Mouse (Mus musculus) liver, embryonic 13.5 days (tissue): ENCODE data around the gene Gpx8. TPM values are rescaled to one million over a fixed set of nuclear protein-coding genes. Genes with fewer than 3 reads are reported as not detected.
"Not testable (repeated sequence)": the region's sequence is repeated elsewhere in the genome, so short reads cannot be mapped to it uniquely, and the experiment has no call there.

Experiments
- ATAC-seq: fragments of 200-750 bp; cut with Nextera tagmentation; 2 replicates; pipeline ENCODE4 v1.8.0; 2017; ENCODE audit warnings: low read depth, mild to moderate bottlenecking, moderate number of reproducible peaks, moderate library complexity
- DNase-seq: peaks from one replicate; pipeline ENCODE4 v3.0.0; 2022
- H3K27ac ChIP-seq: fragments of 300-500 bp; sonication (generic); 2 replicates; pipeline ENCODE4 v1.5.1; 2015; ENCODE audit warnings: moderate library complexity, mild to moderate bottlenecking, inconsistent platforms
- H3K27me3 ChIP-seq: fragments of 300-500 bp; sonication (generic); 2 replicates; pipeline ENCODE4 v1.6.1; 2015; ENCODE audit warnings: mild to moderate bottlenecking, inconsistent platforms
- H3K36me3 ChIP-seq: fragments of 300-500 bp; sonication (generic); 2 replicates; pipeline ENCODE4 v1.6.1; 2015; ENCODE audit warnings: mild to moderate bottlenecking, inconsistent platforms
- H3K4me1 ChIP-seq: fragments of 300-500 bp; sonication (generic); replicated peaks from 2 replicates; pipeline ENCODE4 v1.6.1; 2015; ENCODE audit warnings: inconsistent platforms
- H3K4me2 ChIP-seq: fragments of 300-500 bp; sonication (generic); 2 replicates; pipeline ENCODE4 v1.6.1; 2015; ENCODE audit warnings: inconsistent platforms, mild to moderate bottlenecking, moderate library complexity
- H3K4me3 ChIP-seq: fragments of 300-500 bp; sonication (generic); replicated peaks from 2 replicates; pipeline ENCODE4 v1.5.1; 2015; ENCODE audit warnings: mild to moderate bottlenecking, inconsistent platforms
- H3K9ac ChIP-seq: fragments of 300-500 bp; sonication (generic); 2 replicates; pipeline ENCODE4 v1.6.1; 2015; ENCODE audit warnings: mild to moderate bottlenecking, inconsistent platforms
- H3K9me3 ChIP-seq: fragments of 300-500 bp; sonication (generic); replicated peaks from 2 replicates; pipeline ENCODE4 v1.6.1; 2016; ENCODE audit warnings: inconsistent platforms
- WGBS: fragments of 180-500 bp; shearing (Covaris S2); methylation state at CpG from one replicate; pipeline ENCODE4 v1.1.7; 2015; ENCODE audit not compliant: insufficient replicate concordance; 5-methylcytosine and 5-hydroxymethylcytosine counted together
- polyA plus RNA-seq: library from polyadenylated mRNA; unstranded; fragments of >200 nt; fragmentation: Nextera tagmentation; extraction: Ambion mirVana; gene quantifications from 2 replicates; pipeline ENCODE4 v1.2.1, GENCODE M21; 2015

Gene Gpx8
- polyA plus RNA-seq, 1 experiment from 2014 or later: 10.0 TPM

DNA sequence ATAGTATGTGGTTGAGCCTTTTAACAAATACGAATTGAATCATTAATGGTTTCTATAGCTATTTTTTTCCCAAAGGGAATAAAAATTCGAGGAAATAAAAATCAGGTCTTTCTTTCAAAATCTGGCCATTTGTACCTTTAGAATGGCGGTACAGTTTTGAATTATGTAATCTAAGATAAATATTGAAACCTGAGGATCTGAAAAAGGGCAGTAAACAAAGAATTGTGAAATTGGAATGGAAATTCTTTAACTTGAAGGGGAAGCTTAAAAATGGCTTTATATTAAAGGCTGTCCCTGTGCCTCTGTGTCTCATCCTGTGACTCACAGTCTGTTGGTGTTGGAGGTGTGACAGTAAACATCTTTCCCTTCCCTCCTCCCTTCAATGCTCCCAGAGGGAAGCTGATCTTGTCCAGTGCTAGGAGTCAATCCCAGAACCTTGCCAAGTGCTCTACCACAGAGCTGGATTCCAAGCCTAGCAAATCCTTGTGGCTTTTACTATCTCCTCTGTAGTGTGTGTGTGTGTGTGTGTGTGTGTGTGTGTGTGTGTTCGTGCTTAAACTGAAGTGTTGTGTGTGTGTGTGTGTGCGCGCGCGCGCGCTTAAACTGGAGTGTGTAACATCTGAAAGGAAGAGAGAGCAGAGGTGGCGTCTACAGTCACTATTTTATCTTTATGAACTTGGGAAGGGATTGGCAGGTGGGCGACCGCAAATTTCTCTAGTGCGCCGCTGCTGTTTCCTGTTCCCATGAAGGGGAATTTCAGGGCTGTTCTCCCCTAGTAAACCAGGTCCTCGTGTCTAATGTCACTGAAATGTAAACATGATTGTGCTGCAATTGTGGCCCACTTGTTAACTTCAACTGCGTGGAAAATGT lies 22.7 kb downstream of the Gpx8 start:
- DNase-seq (no peak), ATAC-seq (no peak)
- H3K27me3 ChIP-seq: peaks cover 20% of the 10 kb centered on the region
- H3K4me3 ChIP-seq: no peak overlapping the region
- H3K4me2 ChIP-seq: no peak overlapping the region
- H3K4me1 ChIP-seq: 0 out of 2 replicates have a peak, but pooled peaks cover 3% of the 10 kb centered on the region
- no peak overlapping the region for H3K27ac ChIP-seq
- no peaks in the 10 kb centered on the region for H3K36me3 ChIP-seq
- H3K9ac ChIP-seq: no peak overlapping the region
- 57% methylated on average over 17 of the region's 17 CpGs for WGBS
- no peaks in the 10 kb centered on the region for H3K9me3 ChIP-seq

DNA sequence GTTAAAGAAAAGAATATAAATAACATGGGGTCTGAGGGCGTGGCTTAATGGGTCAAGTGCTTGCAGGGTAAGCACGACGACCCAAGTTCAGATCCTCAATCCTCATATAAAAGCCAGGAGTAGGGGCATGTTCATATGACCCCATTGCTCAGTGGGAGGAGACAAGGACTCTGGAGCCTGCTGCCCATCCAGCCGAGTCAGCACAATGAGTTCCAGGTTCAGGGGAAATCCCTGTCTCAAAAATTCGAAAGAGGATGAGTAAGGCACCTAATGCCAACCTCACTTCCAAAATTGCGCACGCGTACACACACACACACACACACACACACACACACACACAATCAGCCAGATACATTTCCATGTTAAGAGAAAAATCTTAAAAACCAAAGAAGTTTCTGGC lies 23.7 kb downstream of the Gpx8 start:
- DNase-seq (no peak), ATAC-seq (no peak)
- 0 out of 2 replicates have a peak, but pooled peaks cover 3% of the 10 kb centered on the region for H3K4me1 ChIP-seq
- WGBS: 65% methylated on average over 8 of the region's 8 CpGs
- H3K4me3 ChIP-seq: no peak overlapping the region
- H3K36me3 ChIP-seq: no peaks in the 10 kb centered on the region
- H3K4me2 ChIP-seq: no peak overlapping the region
- H3K27ac ChIP-seq: no peak overlapping the region
- H3K9me3 ChIP-seq: no peaks in the 10 kb centered on the region
- no peak overlapping the region for H3K9ac ChIP-seq
- H3K27me3 ChIP-seq: peaks cover 12% of the 10 kb centered on the region; the same call in 1 of the 2 replicates

DNA sequence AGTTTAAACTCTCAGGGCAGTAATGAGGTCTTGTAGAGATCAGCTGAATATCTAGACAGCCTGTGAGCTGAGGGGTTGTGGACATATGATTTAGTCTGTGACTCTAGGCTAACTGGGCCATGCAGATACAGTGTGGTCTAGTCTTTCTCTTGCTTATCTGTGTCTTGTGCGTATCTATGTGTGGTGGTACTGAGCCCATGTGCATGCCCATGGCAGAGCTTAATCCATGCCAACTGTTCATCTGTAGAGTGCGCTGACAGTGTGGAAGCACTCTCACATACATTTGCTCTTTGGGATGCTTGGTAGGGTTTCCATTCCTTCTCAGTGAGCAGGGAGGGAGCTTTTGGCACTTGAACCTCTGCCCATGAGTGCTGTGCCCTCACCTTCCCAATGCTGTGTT lies 24.7 kb downstream of the Gpx8 start:
- peaks cover 12% of the 10 kb centered on the region; the same call in 1 of the 2 replicates for H3K27me3 ChIP-seq
- WGBS: 65% methylated on average over 2 of the region's 2 CpGs

DNA sequence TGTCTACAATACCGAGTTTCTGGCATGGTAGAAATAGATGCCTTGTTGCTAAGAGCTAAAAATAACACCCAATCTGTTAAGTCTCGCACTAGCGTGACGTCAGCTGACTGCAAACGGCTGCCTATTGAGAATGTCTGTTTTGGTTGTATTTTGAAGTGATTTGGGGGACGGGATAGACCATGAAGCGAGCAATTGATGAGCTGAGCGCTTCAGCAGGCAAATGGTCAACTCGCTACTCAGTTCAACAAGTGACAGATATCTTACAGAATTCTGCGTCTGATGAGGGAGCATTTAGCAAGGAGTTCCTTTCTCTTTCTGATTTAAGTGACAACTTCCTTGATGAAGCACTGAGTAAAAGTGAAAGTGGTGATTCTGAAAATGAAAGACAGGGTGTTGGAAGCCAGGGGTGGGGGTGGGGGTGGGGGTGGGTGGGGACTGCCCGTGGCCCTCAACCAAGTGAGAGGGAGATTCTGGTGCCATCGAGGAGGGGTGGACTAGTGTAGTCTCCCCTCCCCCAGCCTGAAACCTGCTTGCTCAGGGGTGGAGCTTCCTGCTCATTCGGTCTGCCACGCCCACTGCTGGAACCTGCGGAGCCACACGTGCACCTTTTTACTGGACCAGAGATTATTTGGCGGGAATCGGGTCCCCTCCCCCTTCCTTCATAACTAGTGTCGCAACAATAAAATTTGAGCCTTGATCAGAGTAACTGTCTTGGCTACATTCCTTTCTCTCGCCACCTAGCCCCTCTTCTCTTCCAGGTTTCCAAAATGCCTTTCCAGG lies 32.8 kb downstream of the Gpx8 start:
- H3K9ac ChIP-seq, H3K27ac ChIP-seq, ATAC-seq: not testable (repeated sequence)

More for the DNA sequence above, 24.7 kb downstream of the Gpx8 start:
- no peak overlapping the region for H3K9ac ChIP-seq
- ATAC-seq (peak; percentile 39; the same call in 1 of the 2 replicates), DNase-seq (no peak)
- no peak overlapping the region for H3K4me3 ChIP-seq
- H3K9me3 ChIP-seq: no peaks in the 10 kb centered on the region
- H3K36me3 ChIP-seq: no peaks in the 10 kb centered on the region
- 0 out of 2 replicates have a peak overlapping the region, but pooled peaks have one; percentile 26 for H3K4me2 ChIP-seq
- H3K27ac ChIP-seq: no peak overlapping the region
- 0 out of 2 replicates have a peak, but pooled peaks cover 3% of the 10 kb centered on the region for H3K4me1 ChIP-seq

DNA sequence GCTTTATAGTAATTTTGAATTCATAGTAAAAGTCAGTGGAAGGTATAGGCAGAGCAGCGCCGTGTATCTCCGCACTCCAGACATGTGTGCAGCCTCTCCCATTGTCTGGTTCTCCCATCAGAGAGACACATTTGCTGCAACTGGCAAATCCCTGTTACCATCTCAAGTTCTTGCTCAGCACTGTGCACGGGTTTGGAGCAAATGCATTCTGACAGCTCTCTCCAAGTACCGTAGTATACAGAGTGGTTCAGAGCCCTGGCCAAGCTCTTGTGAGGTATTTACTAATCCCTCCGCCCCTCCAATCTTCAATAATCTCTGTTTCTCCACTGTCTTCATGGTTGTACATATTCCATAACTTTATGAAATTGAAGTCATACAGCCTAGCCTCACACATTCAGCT lies 33.5 kb downstream of the Gpx8 start:
- WGBS: 67% methylated on average over 6 of the region's 6 CpGs
- Histone ChIP-seq H3K27ac (no peak overlapping the region), H3K4me1 (no peaks in the 10 kb centered on the region), H3K27me3 (0 out of 2 replicates have a peak, but pooled peaks cover 4% of the 10 kb centered on the region), H3K4me3 (peak overlapping the region; percentile 45; the same call in 1 of the 2 replicates), H3K9me3 (no peaks in the 10 kb centered on the region), H3K36me3 (no peaks in the 10 kb centered on the region), H3K4me2 (peak overlapping the region; percentile 60; the same call in 1 of the 2 replicates), H3K9ac (no peak overlapping the region)
- ATAC-seq (no peak), DNase-seq (no peak)

More for the DNA sequence above, 32.8 kb downstream of the Gpx8 start:
- H3K36me3 ChIP-seq, DNase-seq, H3K4me1 ChIP-seq, H3K9me3 ChIP-seq, H3K27me3 ChIP-seq: not testable (repeated sequence)
- WGBS: 27% methylated on average over 19 of the region's 20 CpGs
- peak overlapping the region; percentile 45 for H3K4me3 ChIP-seq
- H3K4me2 ChIP-seq: peak overlapping the region; percentile 60

DNA sequence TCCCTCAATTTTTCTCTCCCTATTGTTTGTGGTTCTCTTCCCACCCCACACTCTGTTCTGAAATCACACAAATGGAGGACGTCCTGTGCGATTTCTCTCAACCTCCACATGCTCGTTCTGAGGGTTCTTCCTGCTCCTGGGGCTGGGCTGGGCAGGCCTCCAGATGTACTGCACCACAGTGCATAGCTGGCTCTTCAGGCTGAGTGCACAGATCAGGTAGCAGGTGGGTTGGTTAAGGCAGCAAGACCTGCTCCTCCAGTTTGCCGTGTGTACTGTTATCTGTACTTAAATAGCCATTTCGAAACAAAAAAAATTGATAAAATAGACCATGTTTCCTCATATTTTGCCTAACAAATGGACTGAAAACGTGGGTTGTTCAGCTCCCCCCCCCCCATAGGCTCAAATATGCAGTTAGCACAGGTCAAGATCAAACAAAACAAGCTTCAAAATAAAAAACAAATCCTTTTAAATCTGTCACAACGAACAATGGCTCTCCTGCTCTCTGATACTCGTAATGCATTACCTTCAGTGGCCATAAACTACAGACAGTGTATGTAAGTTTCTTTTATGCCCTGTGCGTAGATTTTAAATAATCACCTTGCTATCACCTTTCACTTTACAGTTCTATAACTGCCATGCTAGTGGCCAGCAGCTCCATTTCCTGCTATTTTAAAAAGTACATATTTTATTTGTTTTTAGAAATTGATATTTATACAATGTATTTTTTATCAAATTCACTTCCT lies 45.5 kb downstream of the Gpx8 start:
- H3K27ac ChIP-seq: no peak overlapping the region
- H3K36me3 ChIP-seq: no peaks in the 10 kb centered on the region
- WGBS: 47% methylated on average over 9 of the region's 9 CpGs
- H3K9me3 ChIP-seq: no peaks in the 10 kb centered on the region
- ATAC-seq (no peak), DNase-seq (no peak)
- H3K4me1 ChIP-seq: peaks cover 6% of the 10 kb centered on the region; the same call in 1 of the 2 replicates
- no peak overlapping the region for H3K4me2 ChIP-seq
- H3K27me3 ChIP-seq: peaks cover 64% of the 10 kb centered on the region
- no peak overlapping the region for H3K9ac ChIP-seq
- no peak overlapping the region for H3K4me3 ChIP-seq

DNA sequence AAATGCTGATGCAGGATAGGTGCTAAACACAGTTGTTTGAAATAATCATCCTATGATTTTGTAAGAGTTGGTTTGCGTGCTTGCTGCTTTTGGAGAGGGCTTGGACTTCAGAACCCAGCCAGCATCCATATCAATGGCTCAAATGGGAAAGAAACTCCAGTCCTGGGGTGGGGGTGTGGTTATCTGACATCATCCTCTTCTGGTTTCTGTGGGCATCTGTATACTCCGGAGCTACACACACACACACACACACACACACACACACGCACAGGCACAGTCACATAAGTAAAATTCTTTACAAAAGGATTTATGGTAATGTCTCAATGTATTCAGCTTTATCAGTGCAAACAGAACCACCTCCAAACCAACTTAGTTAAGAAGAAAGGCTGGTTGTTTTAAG lies 46.1 kb downstream of the Gpx8 start:
- WGBS: 50% methylated on average over 3 of the region's 3 CpGs
- Histone ChIP-seq H3K27ac (no peak overlapping the region), H3K36me3 (no peaks in the 10 kb centered on the region), H3K9ac (no peak overlapping the region), H3K27me3 (peaks cover 70% of the 10 kb centered on the region), H3K4me1 (peaks cover 6% of the 10 kb centered on the region; the same call in 1 of the 2 replicates), H3K9me3 (no peaks in the 10 kb centered on the region), H3K4me3 (no peak overlapping the region), H3K4me2 (no peak overlapping the region)
- ATAC-seq (no peak), DNase-seq (no peak)

DNA sequence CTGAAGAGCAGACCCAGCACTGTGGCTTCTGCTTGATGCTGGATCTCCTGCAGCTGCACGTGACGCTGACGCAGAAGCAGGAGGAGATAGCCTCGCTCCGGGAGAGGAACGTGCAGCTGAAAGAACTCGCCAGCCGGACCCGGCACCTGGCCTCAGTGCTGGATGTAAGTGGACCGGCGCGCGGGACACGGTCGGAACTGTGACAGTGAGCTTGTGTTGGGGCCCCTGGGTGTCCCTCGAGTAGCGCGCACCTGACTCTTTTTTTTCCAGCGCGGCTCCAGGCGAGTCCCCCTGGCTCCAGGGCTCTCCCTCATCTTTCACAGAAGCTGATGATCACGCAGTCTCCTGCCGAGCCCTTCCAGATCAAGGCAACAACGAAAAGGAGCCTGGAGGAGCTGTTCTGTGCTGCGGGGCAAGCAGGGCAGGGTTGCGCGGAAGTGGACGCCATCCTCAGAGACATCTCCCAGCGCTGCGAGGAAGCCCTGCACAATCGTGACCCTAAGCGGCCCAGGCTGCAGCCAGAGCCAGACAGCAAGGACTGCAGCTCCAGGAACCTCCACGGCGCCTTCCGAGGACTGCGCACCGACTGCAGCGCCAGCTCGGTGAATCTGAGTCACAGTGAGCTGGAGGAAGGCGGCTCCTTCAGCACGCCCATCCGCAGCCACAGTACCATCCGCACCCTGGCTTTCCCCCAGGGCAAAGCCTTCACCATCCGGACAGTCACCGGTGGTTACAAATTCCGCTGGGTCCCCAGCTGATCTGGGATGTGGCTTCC lies 47.6 kb downstream of the Gpx8 start:
- peak overlapping the region; percentile 19 for H3K4me3 ChIP-seq
- no peak overlapping the region for H3K27ac ChIP-seq
- H3K9ac ChIP-seq: no peak overlapping the region
- H3K9me3 ChIP-seq: no peaks in the 10 kb centered on the region
- H3K27me3 ChIP-seq: peaks cover 85% of the 10 kb centered on the region
- no peaks in the 10 kb centered on the region for H3K36me3 ChIP-seq
- WGBS: under 1% methylated on average over 46 of the region's 46 CpGs
- peaks cover 13% of the 10 kb centered on the region for H3K4me1 ChIP-seq
- peak overlapping the region; percentile 51 for H3K4me2 ChIP-seq
- DNase-seq (no peak), ATAC-seq (no peak)

DNA sequence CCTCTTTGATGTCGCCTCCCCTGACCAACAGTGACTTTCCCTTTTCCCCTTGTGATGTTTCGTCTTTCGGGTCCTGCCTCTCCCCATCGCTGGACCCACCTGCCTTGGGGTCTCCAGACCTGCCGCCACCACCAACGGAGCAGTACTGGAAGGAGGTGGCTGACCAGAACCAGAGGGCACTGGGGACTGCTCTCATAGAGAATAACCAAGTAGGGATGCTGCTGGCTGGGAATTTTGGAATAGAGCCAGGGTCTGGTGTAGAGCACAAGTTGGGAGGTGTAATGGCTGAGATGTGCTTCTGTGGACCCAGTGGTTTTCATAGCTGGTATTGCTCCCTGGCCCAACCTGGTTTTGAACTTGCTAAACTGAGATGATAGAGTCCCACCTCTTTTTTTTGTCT lies 48.8 kb downstream of the Gpx8 start:
- Histone ChIP-seq H3K27ac (no peak overlapping the region), H3K4me1 (peaks cover 16% of the 10 kb centered on the region), H3K4me2 (no peak overlapping the region), H3K9me3 (no peaks in the 10 kb centered on the region), H3K9ac (no peak overlapping the region), H3K36me3 (no peaks in the 10 kb centered on the region), H3K4me3 (no peak overlapping the region), H3K27me3 (peaks cover 94% of the 10 kb centered on the region)
- ATAC-seq (no peak), DNase-seq (no peak)
- WGBS: 49% methylated on average over 6 of the region's 6 CpGs

DNA sequence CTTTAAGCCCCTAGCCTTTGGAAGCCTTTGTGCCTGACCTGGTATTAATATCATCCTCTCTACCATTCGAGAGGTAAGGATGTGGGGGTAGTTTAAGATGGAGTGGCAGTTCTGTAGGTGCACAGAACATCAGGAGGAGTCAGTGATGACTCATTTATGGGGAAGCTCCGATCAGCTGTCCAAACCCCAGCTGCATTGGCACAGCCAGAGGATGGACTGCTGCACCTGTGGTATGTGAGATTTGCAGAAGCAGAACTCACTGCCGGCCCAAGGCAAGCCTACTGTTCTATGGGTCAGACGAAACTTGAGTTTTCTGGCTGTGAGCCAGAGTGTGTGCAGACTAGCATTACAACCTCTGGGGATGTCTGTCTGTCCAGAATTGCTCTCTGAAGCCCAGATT lies 49.8 kb downstream of the Gpx8 start:
- H3K9me3 ChIP-seq: no peaks in the 10 kb centered on the region
- H3K4me2 ChIP-seq: no peak overlapping the region
- H3K4me1 ChIP-seq: peaks cover 16% of the 10 kb centered on the region
- DNase-seq (no peak), ATAC-seq (no peak)
- H3K27ac ChIP-seq: no peak overlapping the region
- H3K4me3 ChIP-seq: no peak overlapping the region
- no peak overlapping the region for H3K9ac ChIP-seq
- peaks cover 90% of the 10 kb centered on the region for H3K27me3 ChIP-seq
- 43% methylated on average over 4 of the region's 4 CpGs for WGBS
- H3K36me3 ChIP-seq: no peaks in the 10 kb centered on the region
